Mouse (Mus musculus): Measurements from ENCODE around the gene Car10.

The Car10 gene

GRCm38 (mm10) chr11:93097941-93098828, at the start of gene Car10:
Gene Car10, plus strand, starts transcription at chr11:93098028.
- DNase-seq (ENCODE audit: low spot score) = peak; percentile 49

GRCm38 (mm10) chr11:93065021-93065420, 32.8 kb upstream of the Car10 start:
- DNase-seq (ENCODE audit: low spot score) = no peak

- no peak for DNase-seq (ENCODE audit: low spot score)
Measured at GRCm38 (mm10) chr11:93065656-93066181, 32.1 kb upstream of the Car10 start.

- DNase-seq (ENCODE audit: low spot score) = no peak
Measured at GRCm38 (mm10) chr11:93095588-93095987, 2.2 kb upstream of the Car10 start.

- peak; percentile 83 for DNase-seq (ENCODE audit: low spot score)
Measured at GRCm38 (mm10) chr11:93097001-93097400, 827 bp upstream of the Car10 start.

- DNase-seq (ENCODE audit: low spot score) = peak; percentile 34
Measured at GRCm38 (mm10) chr11:93097431-93097851, 387 bp upstream of the Car10 start.

- DNase-seq (ENCODE audit: low spot score) = peak; percentile 53
Measured at GRCm38 (mm10) chr11:93098933-93099381, 1.1 kb downstream of the Car10 start.

- peak; percentile 14 for DNase-seq (ENCODE audit: low spot score)
Measured at GRCm38 (mm10) chr11:93099431-93100370, 1.9 kb downstream of the Car10 start.

- DNase-seq (ENCODE audit: low spot score) = no peak
Measured at GRCm38 (mm10) chr11:93100606-93101005, 2.8 kb downstream of the Car10 start.

GRCm38 (mm10) chr11:93101106-93101505, 3.3 kb downstream of the Car10 start:
- no peak for DNase-seq (ENCODE audit: low spot score)

GRCm38 (mm10) chr11:93102321-93102720, 4.5 kb downstream of the Car10 start:
- DNase-seq (ENCODE audit: low spot score) = no peak

GRCm38 (mm10) chr11:93103101-93103815, 5.4 kb downstream of the Car10 start:
- DNase-seq (ENCODE audit: low spot score) = no peak

- DNase-seq (ENCODE audit: low spot score) = no peak
Measured at GRCm38 (mm10) chr11:93109451-93109850, 11.6 kb downstream of the Car10 start.

- DNase-seq (ENCODE audit: low spot score) = no peak
Measured at GRCm38 (mm10) chr11:93120766-93121415, 23.1 kb downstream of the Car10 start.

GRCm38 (mm10) chr11:93123691-93124090, 25.9 kb downstream of the Car10 start:
- no peak for DNase-seq (ENCODE audit: low spot score)

- DNase-seq (ENCODE audit: low spot score) = no peak
Measured at GRCm38 (mm10) chr11:93126466-93126865, 28.6 kb downstream of the Car10 start.

- no peak for DNase-seq (ENCODE audit: low spot score)
Measured at GRCm38 (mm10) chr11:93128481-93128880, 30.7 kb downstream of the Car10 start.

- DNase-seq (ENCODE audit: low spot score) = no peak
Measured at GRCm38 (mm10) chr11:93137841-93138240, 40.0 kb downstream of the Car10 start.

GRCm38 (mm10) chr11:93141727-93142126, 43.9 kb downstream of the Car10 start:
- no peak for DNase-seq (ENCODE audit: low spot score)

GRCm38 (mm10) chr11:93144544-93144943, 46.7 kb downstream of the Car10 start:
- peak; percentile 79 for DNase-seq (ENCODE audit: low spot score)

- no peak for DNase-seq (ENCODE audit: low spot score)
Measured at GRCm38 (mm10) chr11:93154910-93155309, 57.1 kb downstream of the Car10 start.

Data from retina, embryonic 14.5 days (tissue).